In genomic region chr6:43853461-43853860, GRCm38 (mm10) we compare ENCODE assay signal across 18 mouse cellular contexts.
DNase-seq lines count a peak whose midpoint lies in the region; ATAC-seq and TF ChIP-seq lines count a peak whose summit lies in the region.
"Had no signal": no experiment of that assay in that cellular context is flagged by ENCODE, and none has a peak within 500 bp of the region (broad histone marks: within the 10 kb centered on the region; RNA-seq: fewer than 3 reads in every experiment).

No protein-coding gene starts in this region.

- no peaks in the 10 kb centered on the region for H3K9me3 ChIP-seq in liver, postnatal 0 days (ENCODE audit: low read length)
- H3K9me3 ChIP-seq: G1E had no signal

- H3K4me1 ChIP-seq in liver, adult 2 months (ENCODE audit: control insufficient read depth, insufficient read depth, low read length) = peaks cover 20% of the 10 kb centered on the region
- no peaks in the 10 kb centered on the region for H3K4me1 ChIP-seq in liver, postnatal 0 days (ENCODE audit: insufficient read depth)

- WGBS in liver, adult 2 months = 9% methylated on average over 1 of the region's 1 CpGs
- 50% methylated on average over 1 of the region's 1 CpGs for WGBS in liver, postnatal 0 days (ENCODE audit: insufficient replicate concordance)

- H3K4me3 ChIP-seq in liver, adult 2 months (ENCODE audit: insufficient read depth, low read depth, low read length) = no peak overlapping the region
- no peak overlapping the region for H3K4me3 ChIP-seq in liver, postnatal 0 days (ENCODE audit: low read depth, low read length)

- H3K36me3 ChIP-seq in liver, adult 2 months (ENCODE audit: control insufficient read depth, insufficient read depth, low read length) = no peaks in the 10 kb centered on the region
- H3K36me3 ChIP-seq in liver, postnatal 0 days (replicated peaks; ENCODE audit: insufficient read depth, low read length) = no peaks in the 10 kb centered on the region
- H3K36me3 ChIP-seq: G1E had no signal

- no peak for TF ChIP-seq POLR2A in liver, adult 2 months (IDR thresholded peaks at IDR 0.05; ENCODE audit: extremely low read depth, insufficient read depth, low read length)

- H3K27ac ChIP-seq in liver, adult 2 months (replicated peaks; ENCODE audit: insufficient read depth, low read depth, low read length) = no peak overlapping the region
- no peak overlapping the region for H3K27ac ChIP-seq in liver, postnatal 0 days (ENCODE audit: low read depth)

- H3K79me2 ChIP-seq in liver, adult 2 months (ENCODE audit: control insufficient read depth, insufficient read depth, low read length) = no peaks in the 10 kb centered on the region

- TF ChIP-seq CTCF in liver, adult 2 months (IDR thresholded peaks at IDR 0.05; ENCODE audit: low read depth, low read length) = no peak
- TF ChIP-seq CTCF in liver, postnatal 0 days (IDR thresholded peaks at IDR 0.05; ENCODE audit: low read depth) = no peak

- H3K9ac ChIP-seq in liver, adult 2 months (ENCODE audit: low read depth, low read length) = no peak overlapping the region
- no peak overlapping the region for H3K9ac ChIP-seq in liver, postnatal 0 days (replicated peaks)

- TF ChIP-seq EP300 in liver, postnatal 0 days (IDR thresholded peaks at IDR 0.05; ENCODE audit: low read depth) = no peak

- no peaks in the 10 kb centered on the region for H3K27me3 ChIP-seq in liver, adult 2 months (ENCODE audit: control insufficient read depth, insufficient read depth, low read length)
- H3K27me3 ChIP-seq in liver, postnatal 0 days (ENCODE audit: insufficient read depth, low read length) = no peaks in the 10 kb centered on the region
- H3K27me3 ChIP-seq: CH12.LX, Patski had no signal

- ATAC-seq in liver, postnatal 0 days = no peak
- ATAC-seq: activated CD4-positive, CD25-positive, alpha-beta regulatory T cell, adult 4 months; CD4-positive, CD25-positive, alpha-beta regulatory T cell, adult 4 months; Patski had no signal

- no peak overlapping the region for H3K4me2 ChIP-seq in liver, postnatal 0 days (ENCODE audit: low read depth, low read length)

- DNase-seq in liver, adult 2 months (ENCODE audit: extremely low read depth, low read depth, low spot score) = peak; percentile 92
- no peak for DNase-seq in liver, postnatal 0 days
- DNase-seq: adrenal gland, adult 2 months; adrenal gland, adult 8-10 months; adrenal gland, postnatal 10 days; adrenal gland, postnatal 14 days; adrenal gland, postnatal 25 days; adrenal gland, postnatal 36 days; B cell, adult 2 months; cerebellum, adult 11 months; cerebellum, adult 11-12 months; cerebellum, adult 18-20 months; cerebellum, adult 2 months had no signal
